In the genomic region with DNA sequence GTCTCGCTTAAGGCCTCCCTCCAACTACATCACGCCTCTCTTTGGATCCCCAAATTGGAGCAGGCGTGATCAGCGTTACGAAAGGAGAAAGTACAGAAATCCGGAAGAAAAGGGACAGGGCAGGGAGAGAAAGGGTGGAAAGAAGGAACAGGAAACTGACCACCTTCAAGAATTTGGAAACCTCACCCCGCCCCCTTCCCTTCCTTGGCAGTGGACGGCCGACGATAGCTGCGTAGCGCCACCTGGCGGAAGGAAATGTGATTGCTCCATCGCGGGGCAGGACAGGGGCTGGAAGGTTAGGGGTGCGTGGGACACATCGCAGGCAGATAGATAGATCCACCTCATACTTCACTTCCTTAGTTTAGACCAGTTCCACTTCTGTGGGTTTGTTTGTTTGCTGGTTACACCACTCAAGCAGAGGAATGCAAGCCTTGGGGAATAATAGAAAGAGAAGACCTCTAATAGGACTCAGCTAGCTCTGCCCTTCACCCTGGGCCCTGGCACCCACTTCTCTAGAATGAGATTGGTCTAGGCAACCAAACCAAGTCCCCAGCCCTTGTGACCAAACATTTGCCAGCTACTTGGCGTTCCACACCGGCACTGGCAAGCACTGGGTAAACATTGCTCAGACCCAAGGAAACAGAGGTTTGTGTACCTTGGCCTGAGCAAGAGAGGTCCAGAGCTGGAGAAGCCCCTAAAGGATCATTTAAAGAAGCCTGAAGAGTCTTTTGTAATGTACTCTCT, we compare ENCODE assay signal across 9 mouse cellular contexts. TPM values are rescaled to one million over a fixed set of nuclear protein-coding genes. Genes with fewer than 3 reads are reported as not detected.
DNase-seq lines count a peak whose midpoint lies in the region; ATAC-seq and TF ChIP-seq lines count a peak whose summit lies in the region.
"Had no signal": no experiment of that assay in that cellular context is flagged by ENCODE, and none has a peak within 500 bp of the region (broad histone marks: within the 10 kb centered on the region; RNA-seq: fewer than 3 reads in every experiment).

No protein-coding gene starts in this region.

- no peaks in the 10 kb centered on the region for H3K79me2 ChIP-seq in myocyte (ENCODE audit: control insufficient read depth, insufficient read depth)

- H3K9ac ChIP-seq in intestine, postnatal 0 days (ENCODE audit: low read depth, low read length): no peak overlapping the region
- H3K9ac ChIP-seq in liver, embryonic 14.5 days (replicated peaks): no peak overlapping the region

- TF ChIP-seq CTCF in intestine, postnatal 0 days (IDR thresholded peaks at IDR 0.05; ENCODE audit: low read depth): peak; percentile 96
- TF ChIP-seq CTCF in liver, embryonic 14.5 days (IDR thresholded peaks at IDR 0.05; ENCODE audit: low read depth): peak; percentile 99
- TF ChIP-seq CTCF in testis, adult 2 months (IDR thresholded peaks at IDR 0.05; ENCODE audit: control insufficient read depth, insufficient read depth, insufficient replicate concordance, low read depth, low read length): peak; percentile 99

- H3K27ac ChIP-seq in intestine, postnatal 0 days (ENCODE audit: low read depth, low read length): no peak overlapping the region
- H3K27ac ChIP-seq in liver, embryonic 14.5 days: no peak overlapping the region
- H3K27ac ChIP-seq in testis, adult 2 months (ENCODE audit: control insufficient read depth, insufficient read depth, low read depth, low read length): no peak overlapping the region

- H3K36me3 ChIP-seq in intestine, postnatal 0 days (ENCODE audit: control insufficient read depth, insufficient read depth): no peaks in the 10 kb centered on the region
- no peaks in the 10 kb centered on the region for H3K36me3 ChIP-seq in liver, embryonic 14.5 days (replicated peaks; ENCODE audit: control insufficient read depth, insufficient read depth, low read depth)
- no peaks in the 10 kb centered on the region for H3K36me3 ChIP-seq in myocyte (ENCODE audit: control insufficient read depth, insufficient read depth)
- no peaks in the 10 kb centered on the region for H3K36me3 ChIP-seq in testis, adult 2 months (ENCODE audit: control insufficient read depth, insufficient read depth, low read length)

- no peaks in the 10 kb centered on the region for H3K9me3 ChIP-seq in intestine, postnatal 0 days (ENCODE audit: control insufficient read depth)
- H3K9me3 ChIP-seq in liver, embryonic 14.5 days (ENCODE audit: control insufficient read depth, low read length): no peaks in the 10 kb centered on the region

- no peak overlapping the region for H3ac ChIP-seq in myocyte (ENCODE audit: control insufficient read depth, insufficient read length)

- 4% methylated on average over 19 of the region's 19 CpGs for WGBS in intestine, postnatal 0 days
- WGBS in liver, embryonic 14.5 days (ENCODE audit: insufficient replicate concordance): 4% methylated on average over 19 of the region's 19 CpGs

- no peak for TF ChIP-seq POLR2A in myocyte (IDR thresholded peaks at IDR 0.05; ENCODE audit: insufficient read length, low read depth)
- no peak for TF ChIP-seq POLR2A in testis, adult 2 months (IDR thresholded peaks at IDR 0.05; ENCODE audit: control insufficient read depth, low read depth, low read length)

- 0 out of 2 replicates have a peak overlapping the region, but pooled peaks have one; percentile 4 for H3K4me3 ChIP-seq in intestine, postnatal 0 days (ENCODE audit: low read depth, low read length)
- H3K4me3 ChIP-seq in liver, embryonic 14.5 days (ENCODE audit: insufficient read depth in 1 of 2, low read depth in 2 of 2, low read length in 2 of 2): peak overlapping the region in 1 of 2 experiments; percentile 28; a peak in 1 of 4 replicates
- H3K4me3 ChIP-seq in myocyte: no peak overlapping the region
- H3K4me3 ChIP-seq in testis, adult 2 months (ENCODE audit: control insufficient read depth, low read depth, low read length): peak overlapping the region; percentile 55

- 0 out of 2 replicates have a peak, but pooled peaks cover 4% of the 10 kb centered on the region for H3K4me1 ChIP-seq in intestine, postnatal 0 days (replicated peaks; ENCODE audit: control insufficient read depth, insufficient read depth, low read length)
- peaks cover 0 to 4% of the 10 kb centered on the region in 2 experiments; a peak in 1 of 4 replicates for H3K4me1 ChIP-seq in liver, embryonic 14.5 days (replicated peaks; ENCODE audit: control insufficient read depth in 2 of 2, insufficient read depth in 2 of 2, low read length in 1 of 2)
- peaks cover 25% of the 10 kb centered on the region for H3K4me1 ChIP-seq in testis, adult 2 months (ENCODE audit: control insufficient read depth, insufficient read depth, low read length)

- DNase-seq in urinary bladder, postnatal 25 days (ENCODE audit: low spot score): peak; percentile 77
- DNase-seq in urinary bladder, adult 2 months (ENCODE audit: low spot score): no peak
- DNase-seq in embryo, embryonic 11 days: peak; percentile 92
- DNase-seq in liver, embryonic 14.5 days (ENCODE audit: low read depth in 3 of 3, low spot score in 3 of 3): peak in 1 of 3 experiments; percentile 57

- peaks cover 27% of the 10 kb centered on the region for H3K27me3 ChIP-seq in intestine, postnatal 0 days (replicated peaks; ENCODE audit: control insufficient read depth, insufficient read depth, low read length)
- peaks cover 50% of the 10 kb centered on the region for H3K27me3 ChIP-seq in liver, embryonic 14.5 days (ENCODE audit: control insufficient read depth, insufficient read depth, low read length)
- H3K27me3 ChIP-seq in myocyte (ENCODE audit: control insufficient read depth, insufficient read depth, insufficient read length): peaks cover 7% of the 10 kb centered on the region
- no peaks in the 10 kb centered on the region for H3K27me3 ChIP-seq in testis, adult 2 months (ENCODE audit: control insufficient read depth, insufficient read depth, low read length)

- peak; percentile 71 for ATAC-seq in granulocyte monocyte progenitor cell, adult 5-6 weeks (replicated peaks; ENCODE audit: poor library complexity, severe bottlenecking)
- ATAC-seq in intestine, postnatal 0 days: peak; percentile 45; the same call in 1 of the 2 replicates
- peak; percentile 50; the same call in 1 of the 2 replicates for ATAC-seq in liver, embryonic 14.5 days (ENCODE audit: insufficient read depth)

- peak overlapping the region; percentile 53 for H3K4me2 ChIP-seq in intestine, postnatal 0 days (replicated peaks; ENCODE audit: low read depth)
- peak overlapping the region; percentile 36 for H3K4me2 ChIP-seq in liver, embryonic 14.5 days (ENCODE audit: low read depth)
- H3K4me2 ChIP-seq in myocyte (ENCODE audit: low read depth): peak overlapping the region; percentile 50

- TF ChIP-seq EP300 in liver, embryonic 14.5 days (IDR thresholded peaks at IDR 0.05; ENCODE audit: low read depth): no peak

RNA-seq across cellular contexts. Expression of a gene that starts 4.0 kb away (rescaled TPM):
- 59.2 and 63.5 TPM in 2 replicates for polyA plus RNA-seq in urinary bladder, adult 2 months (2012; rRNA removed)
- 0.45 and 1.0 TPM in 2 replicates for total RNA-seq in granulocyte monocyte progenitor cell, adult 5-6 weeks (2014; fragmentation: Nextera tagmentation)
- 1.8 and 3.0 TPM in 2 replicates for total RNA-seq in granulocyte monocyte progenitor cell, adult 5-6 weeks (2017)
- 26.5 and 30.1 TPM in 2 replicates for polyA plus RNA-seq in intestine, postnatal 0 days (2015; fragmentation: Nextera tagmentation; extraction: Ambion mirVana)
- polyA plus RNA-seq in liver, embryonic 14.5 days (2012; rRNA removed): 5.5 and 5.7 TPM in 2 replicates
- 8.1 and 9.9 TPM in 2 replicates for polyA plus RNA-seq in liver, embryonic 14.5 days (2014; fragmentation: Nextera tagmentation; extraction: Ambion mirVana)
- polyA plus RNA-seq in myocyte (2012; fragmentation: generic; extraction: Trizol): 19.1 TPM
- polyA plus RNA-seq in testis, adult 2 months (2012; rRNA removed): 3.3 and 3.9 TPM in 2 replicates

RNA-seq across cellular contexts. Expression of a gene that starts 4.1 kb away (rescaled TPM):
- polyA plus RNA-seq in urinary bladder, adult 2 months (2012; rRNA removed): 0.62 and 0.80 TPM in 2 replicates
- not detected in 2 replicates for total RNA-seq in granulocyte monocyte progenitor cell, adult 5-6 weeks (2014; fragmentation: Nextera tagmentation)
- 0.82 TPM in 1 of 2 replicates, not detected in the other for total RNA-seq in granulocyte monocyte progenitor cell, adult 5-6 weeks (2017)
- polyA plus RNA-seq in intestine, postnatal 0 days (2015; fragmentation: Nextera tagmentation; extraction: Ambion mirVana): 0.20 TPM in 1 of 2 replicates, not detected in the other
- 0.27 TPM in 1 of 2 replicates, not detected in the other for polyA plus RNA-seq in liver, embryonic 14.5 days (2012; rRNA removed)
- 0.29 TPM in 1 of 2 replicates, not detected in the other for polyA plus RNA-seq in liver, embryonic 14.5 days (2014; fragmentation: Nextera tagmentation; extraction: Ambion mirVana)
- not detected for polyA plus RNA-seq in myocyte (2012; fragmentation: generic; extraction: Trizol)
- polyA plus RNA-seq in testis, adult 2 months (2012; rRNA removed): 0.19 TPM in 1 of 2 replicates, not detected in the other
- total RNA-seq: adrenal gland, postnatal 4 days had no signal

RNA-seq across cellular contexts. Expression of a gene that starts 15.3 kb away (rescaled TPM):
- polyA plus RNA-seq in urinary bladder, adult 2 months (2012; rRNA removed): 42.9 and 54.2 TPM in 2 replicates
- 18.2 and 40.4 TPM in 2 replicates for total RNA-seq in granulocyte monocyte progenitor cell, adult 5-6 weeks (2014; fragmentation: Nextera tagmentation)
- 16.1 and 17.8 TPM in 2 replicates for total RNA-seq in granulocyte monocyte progenitor cell, adult 5-6 weeks (2017)
- 13.4 and 13.5 TPM in 2 replicates for polyA plus RNA-seq in intestine, postnatal 0 days (2015; fragmentation: Nextera tagmentation; extraction: Ambion mirVana)
- 21.3 and 23.8 TPM in 2 replicates for polyA plus RNA-seq in liver, embryonic 14.5 days (2012; rRNA removed)
- 10.7 and 14.5 TPM in 2 replicates for polyA plus RNA-seq in liver, embryonic 14.5 days (2014; fragmentation: Nextera tagmentation; extraction: Ambion mirVana)
- polyA plus RNA-seq in myocyte (2012; fragmentation: generic; extraction: Trizol): 49.7 TPM
- polyA plus RNA-seq in testis, adult 2 months (2012; rRNA removed): 45.4 and 50.0 TPM in 2 replicates

RNA-seq across cellular contexts. Expression of a gene that starts 21.7 kb away (rescaled TPM):
- polyA plus RNA-seq in urinary bladder, adult 2 months (2012; rRNA removed): 21.7 and 22.0 TPM in 2 replicates
- 7.1 and 15.7 TPM in 2 replicates for total RNA-seq in granulocyte monocyte progenitor cell, adult 5-6 weeks (2014; fragmentation: Nextera tagmentation)
- 11.8 and 13.7 TPM in 2 replicates for total RNA-seq in granulocyte monocyte progenitor cell, adult 5-6 weeks (2017)
- 5.0 and 5.5 TPM in 2 replicates for polyA plus RNA-seq in intestine, postnatal 0 days (2015; fragmentation: Nextera tagmentation; extraction: Ambion mirVana)
- 6.2 and 6.6 TPM in 2 replicates for polyA plus RNA-seq in liver, embryonic 14.5 days (2012; rRNA removed)
- polyA plus RNA-seq in liver, embryonic 14.5 days (2014; fragmentation: Nextera tagmentation; extraction: Ambion mirVana): 5.9 and 6.1 TPM in 2 replicates
- polyA plus RNA-seq in myocyte (2012; fragmentation: generic; extraction: Trizol): 20.2 TPM
- polyA plus RNA-seq in testis, adult 2 months (2012; rRNA removed): 3.2 and 3.7 TPM in 2 replicates

RNA-seq across cellular contexts. Expression of a gene that starts 21.7 kb away (rescaled TPM):
- polyA plus RNA-seq in urinary bladder, adult 2 months (2012; rRNA removed): 95.3 and 112 TPM in 2 replicates
- 61.9 and 83.7 TPM in 2 replicates for total RNA-seq in granulocyte monocyte progenitor cell, adult 5-6 weeks (2014; fragmentation: Nextera tagmentation)
- 25.1 and 41.3 TPM in 2 replicates for total RNA-seq in granulocyte monocyte progenitor cell, adult 5-6 weeks (2017)
- polyA plus RNA-seq in intestine, postnatal 0 days (2015; fragmentation: Nextera tagmentation; extraction: Ambion mirVana): 24.7 and 25.8 TPM in 2 replicates
- polyA plus RNA-seq in liver, embryonic 14.5 days (2012; rRNA removed): 17.0 and 21.4 TPM in 2 replicates
- polyA plus RNA-seq in liver, embryonic 14.5 days (2014; fragmentation: Nextera tagmentation; extraction: Ambion mirVana): 17.6 and 23.8 TPM in 2 replicates
- polyA plus RNA-seq in myocyte (2012; fragmentation: generic; extraction: Trizol): 49.5 TPM
- 37.8 and 41.6 TPM in 2 replicates for polyA plus RNA-seq in testis, adult 2 months (2012; rRNA removed)
